Mouse (Mus musculus): Measurements from ENCODE around the gene Plcb4. TPM values are rescaled to one million over a fixed set of nuclear protein-coding genes. Genes with fewer than 3 reads are reported as not detected.

Plcb4 gene
- polyA plus RNA-seq, 1 experiment from 2014 or later: 33.8 TPM

- H3K9ac ChIP-seq (ENCODE audit: low read depth, low read length): no peak overlapping the region
- no peaks in the 10 kb centered on the region for H3K9me3 ChIP-seq (replicated peaks; ENCODE audit: control insufficient read depth, low read length)
- H3K4me1 ChIP-seq (ENCODE audit: control insufficient read depth, insufficient read depth, low read length): peaks cover 2% of the 10 kb centered on the region; the same call in 1 of the 2 replicates
- ATAC-seq (replicated peaks; ENCODE audit: insufficient number of reproducible peaks, low FRiP score, low TSS enrichment): no peak
- no peaks in the 10 kb centered on the region for H3K36me3 ChIP-seq (ENCODE audit: control insufficient read depth, insufficient read depth, low read length)
- no peak overlapping the region for H3K27ac ChIP-seq (ENCODE audit: low read depth, low read length)
- no peaks in the 10 kb centered on the region for H3K27me3 ChIP-seq (ENCODE audit: control insufficient read depth, insufficient read depth, low read length)
- H3K4me3 ChIP-seq (ENCODE audit: low read depth, low read length): no peak overlapping the region
- H3K4me2 ChIP-seq: no peak overlapping the region
- 82% methylated on average over 3 of the region's 3 CpGs for WGBS (ENCODE audit: insufficient replicate concordance)
Observed at GRCm38 (mm10) chr2:135826616-135827360, 168.0 kb downstream of the Plcb4 start.

- WGBS (ENCODE audit: insufficient replicate concordance): 69% methylated on average over 2 of the region's 2 CpGs
- no peaks in the 10 kb centered on the region for H3K36me3 ChIP-seq (ENCODE audit: control insufficient read depth, insufficient read depth, low read length)
Observed at GRCm38 (mm10) chr2:135828446-135828845, 169.6 kb downstream of the Plcb4 start.

GRCm38 (mm10) chr2:135833743-135834142, 174.9 kb downstream of the Plcb4 start:
- Histone ChIP-seq H3K27me3 (ENCODE audit: control insufficient read depth, insufficient read depth, low read length) (no peaks in the 10 kb centered on the region), H3K36me3 (ENCODE audit: control insufficient read depth, insufficient read depth, low read length) (no peaks in the 10 kb centered on the region), H3K9ac (ENCODE audit: low read depth, low read length) (no peak overlapping the region), H3K4me2 (no peak overlapping the region), H3K9me3 (replicated peaks; ENCODE audit: control insufficient read depth, low read length) (no peaks in the 10 kb centered on the region), H3K4me3 (ENCODE audit: low read depth, low read length) (no peak overlapping the region), H3K4me1 (ENCODE audit: control insufficient read depth, insufficient read depth, low read length) (peaks cover 14% of the 10 kb centered on the region), H3K27ac (ENCODE audit: low read depth, low read length) (no peak overlapping the region)
- 89% methylated on average over 3 of the region's 3 CpGs for WGBS (ENCODE audit: insufficient replicate concordance)
- ATAC-seq (replicated peaks; ENCODE audit: insufficient number of reproducible peaks, low FRiP score, low TSS enrichment): no peak

More at GRCm38 (mm10) chr2:135828446-135828845, 169.6 kb downstream of the Plcb4 start:
- Histone ChIP-seq H3K9ac (ENCODE audit: low read depth, low read length) (no peak overlapping the region), H3K9me3 (replicated peaks; ENCODE audit: control insufficient read depth, low read length) (no peaks in the 10 kb centered on the region), H3K4me1 (ENCODE audit: control insufficient read depth, insufficient read depth, low read length) (peaks cover 2% of the 10 kb centered on the region; the same call in 1 of the 2 replicates), H3K4me2 (no peak overlapping the region), H3K4me3 (ENCODE audit: low read depth, low read length) (no peak overlapping the region), H3K27ac (ENCODE audit: low read depth, low read length) (no peak overlapping the region), H3K27me3 (ENCODE audit: control insufficient read depth, insufficient read depth, low read length) (no peaks in the 10 kb centered on the region)
- ATAC-seq (replicated peaks; ENCODE audit: insufficient number of reproducible peaks, low FRiP score, low TSS enrichment): no peak

GRCm38 (mm10) chr2:135834435-135834834, 175.6 kb downstream of the Plcb4 start:
- Histone ChIP-seq H3K4me3 (ENCODE audit: low read depth, low read length) (no peak overlapping the region), H3K27ac (ENCODE audit: low read depth, low read length) (no peak overlapping the region), H3K27me3 (ENCODE audit: control insufficient read depth, insufficient read depth, low read length) (no peaks in the 10 kb centered on the region), H3K9ac (ENCODE audit: low read depth, low read length) (no peak overlapping the region), H3K36me3 (ENCODE audit: control insufficient read depth, insufficient read depth, low read length) (no peaks in the 10 kb centered on the region), H3K4me2 (no peak overlapping the region), H3K9me3 (replicated peaks; ENCODE audit: control insufficient read depth, low read length) (no peaks in the 10 kb centered on the region), H3K4me1 (ENCODE audit: control insufficient read depth, insufficient read depth, low read length) (peaks cover 17% of the 10 kb centered on the region)
- WGBS (ENCODE audit: insufficient replicate concordance): 95% methylated on average over 2 of the region's 2 CpGs
- ATAC-seq (replicated peaks; ENCODE audit: insufficient number of reproducible peaks, low FRiP score, low TSS enrichment): no peak

DNA sequence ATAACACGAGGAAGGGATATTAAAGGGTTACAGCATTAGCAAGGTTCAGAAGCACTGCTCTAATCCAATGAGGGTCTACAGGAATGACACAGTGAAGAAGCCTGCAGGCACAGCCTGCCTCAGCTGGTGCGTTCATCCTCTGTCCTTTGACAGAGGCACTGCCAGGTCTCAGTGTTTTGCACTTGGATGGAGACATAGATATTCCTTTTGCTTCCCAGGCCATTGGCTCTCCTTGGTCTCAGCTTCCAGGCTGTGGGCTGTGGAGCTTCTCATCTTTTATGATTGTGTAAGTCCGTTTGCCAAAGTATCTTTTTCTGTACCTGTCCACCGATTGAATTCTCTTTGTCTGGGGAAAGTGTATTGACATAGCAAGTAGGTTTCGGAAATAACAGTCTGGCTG, 177.1 kb downstream of the Plcb4 start:
- Histone ChIP-seq H3K4me3 (ENCODE audit: low read depth, low read length) (no peak overlapping the region), H3K27ac (ENCODE audit: low read depth, low read length) (no peak overlapping the region), H3K4me1 (ENCODE audit: control insufficient read depth, insufficient read depth, low read length) (peaks cover 17% of the 10 kb centered on the region), H3K4me2 (no peak overlapping the region), H3K9me3 (replicated peaks; ENCODE audit: control insufficient read depth, low read length) (no peaks in the 10 kb centered on the region), H3K27me3 (ENCODE audit: control insufficient read depth, insufficient read depth, low read length) (no peaks in the 10 kb centered on the region), H3K36me3 (ENCODE audit: control insufficient read depth, insufficient read depth, low read length) (no peaks in the 10 kb centered on the region), H3K9ac (ENCODE audit: low read depth, low read length) (no peak overlapping the region)
- no peak for ATAC-seq (replicated peaks; ENCODE audit: insufficient number of reproducible peaks, low FRiP score, low TSS enrichment)
- WGBS (ENCODE audit: insufficient replicate concordance): 82% methylated on average over 5 of the region's 5 CpGs

GRCm38 (mm10) chr2:135836426-135836825, 177.6 kb downstream of the Plcb4 start:
- Histone ChIP-seq H3K9ac (ENCODE audit: low read depth, low read length) (no peak overlapping the region), H3K27me3 (ENCODE audit: control insufficient read depth, insufficient read depth, low read length) (no peaks in the 10 kb centered on the region), H3K27ac (ENCODE audit: low read depth, low read length) (no peak overlapping the region), H3K4me1 (ENCODE audit: control insufficient read depth, insufficient read depth, low read length) (peaks cover 17% of the 10 kb centered on the region), H3K4me2 (no peak overlapping the region), H3K36me3 (ENCODE audit: control insufficient read depth, insufficient read depth, low read length) (no peaks in the 10 kb centered on the region), H3K9me3 (replicated peaks; ENCODE audit: control insufficient read depth, low read length) (no peaks in the 10 kb centered on the region), H3K4me3 (ENCODE audit: low read depth, low read length) (no peak overlapping the region)
- 74% methylated on average over 3 of the region's 3 CpGs for WGBS (ENCODE audit: insufficient replicate concordance)
- no peak for ATAC-seq (replicated peaks; ENCODE audit: insufficient number of reproducible peaks, low FRiP score, low TSS enrichment)

DNA sequence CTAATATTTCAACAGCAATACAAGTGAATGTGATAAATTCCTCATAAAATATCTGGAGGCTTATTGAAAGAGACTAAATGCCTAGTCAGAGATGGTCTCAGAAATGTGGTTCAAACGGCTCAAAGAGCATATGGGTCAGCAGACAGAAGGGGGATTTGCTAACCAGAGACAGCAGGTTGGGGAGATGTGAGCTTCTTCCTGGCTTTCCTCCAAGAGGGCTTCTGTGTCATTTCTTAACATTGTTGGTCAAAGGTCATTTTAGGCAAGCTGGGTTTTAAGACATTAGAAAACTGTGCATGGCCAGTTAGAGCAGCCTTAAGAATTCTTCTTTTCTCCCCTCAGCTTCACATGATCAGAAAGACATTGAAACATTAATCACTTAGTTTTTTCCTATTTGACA, 178.9 kb downstream of the Plcb4 start:
- no peaks in the 10 kb centered on the region for H3K36me3 ChIP-seq (ENCODE audit: control insufficient read depth, insufficient read depth, low read length)
- no peaks in the 10 kb centered on the region for H3K27me3 ChIP-seq (ENCODE audit: control insufficient read depth, insufficient read depth, low read length)
- no peak overlapping the region for H3K4me2 ChIP-seq
- no peaks in the 10 kb centered on the region for H3K9me3 ChIP-seq (replicated peaks; ENCODE audit: control insufficient read depth, low read length)
- H3K27ac ChIP-seq (ENCODE audit: low read depth, low read length): no peak overlapping the region
- no peak overlapping the region for H3K9ac ChIP-seq (ENCODE audit: low read depth, low read length)
- WGBS (ENCODE audit: insufficient replicate concordance): 58% methylated on average over 1 of the region's 1 CpGs
- ATAC-seq (replicated peaks; ENCODE audit: insufficient number of reproducible peaks, low FRiP score, low TSS enrichment): no peak
- H3K4me1 ChIP-seq (ENCODE audit: control insufficient read depth, insufficient read depth, low read length): peaks cover 17% of the 10 kb centered on the region
- no peak overlapping the region for H3K4me3 ChIP-seq (ENCODE audit: low read depth, low read length)

GRCm38 (mm10) chr2:135838135-135838534, 179.3 kb downstream of the Plcb4 start:
- Histone ChIP-seq H3K27ac (ENCODE audit: low read depth, low read length) (0 out of 2 replicates have a peak overlapping the region, but pooled peaks have one; percentile 22), H3K4me1 (ENCODE audit: control insufficient read depth, insufficient read depth, low read length) (peaks cover 17% of the 10 kb centered on the region), H3K4me2 (no peak overlapping the region), H3K27me3 (ENCODE audit: control insufficient read depth, insufficient read depth, low read length) (no peaks in the 10 kb centered on the region), H3K36me3 (ENCODE audit: control insufficient read depth, insufficient read depth, low read length) (no peaks in the 10 kb centered on the region), H3K9ac (ENCODE audit: low read depth, low read length) (no peak overlapping the region), H3K9me3 (replicated peaks; ENCODE audit: control insufficient read depth, low read length) (no peaks in the 10 kb centered on the region), H3K4me3 (ENCODE audit: low read depth, low read length) (no peak overlapping the region)
- ATAC-seq (replicated peaks; ENCODE audit: insufficient number of reproducible peaks, low FRiP score, low TSS enrichment): no peak
